Mouse (Mus musculus) small intestine, adult 2 months (tissue): Measurements from ENCODE around the gene Lrrc59.

ENCODE experiments used
- CTCF ChIP-seq: fragments of 200-500 bp; IDR thresholded peaks from 2 replicates; pipeline ENCODE4 v1.5.1; 2012; ENCODE audit warnings: low read depth, mild to moderate bottlenecking, control low read depth, inconsistent platforms, low read length, moderate library complexity, mixed read lengths; ENCODE audit not compliant: insufficient replicate concordance, insufficient read length; ENCODE audit errors: extremely low read depth
- POLR2A ChIP-seq: fragments of 200-500 bp; IDR thresholded peaks from 2 replicates; pipeline ENCODE4 v1.6.1; 2012; ENCODE audit warnings: low read depth, mild to moderate bottlenecking, control low read depth, inconsistent platforms, low read length, moderate library complexity

GRCm38 (mm10) chr11:94646457-94646856 lies 16.9 kb downstream of the Lrrc59 start:
- no peak for TF ChIP-seq POLR2A
- TF ChIP-seq CTCF, result no peak
